Mouse (Mus musculus) bone marrow macrophage, adult 2 months (primary cell): ENCODE measurements around the gene Ap5z1. TPM values are rescaled to one million over a fixed set of nuclear protein-coding genes. Genes with fewer than 3 reads are reported as not detected.

ENCODE experiments used
- H3K27ac ChIP-seq: 2 replicates; pipeline ENCODE4 v1.5.1; 2012; ENCODE audit warnings: low read depth, low read length; ENCODE audit not compliant: insufficient read depth
- H3K4me1 ChIP-seq: 2 replicates; pipeline ENCODE4 v1.6.1; 2012; ENCODE audit warnings: low read length; ENCODE audit not compliant: control insufficient read depth, insufficient read depth
- H3K4me3 ChIP-seq: 2 replicates; pipeline ENCODE4 v1.5.1; 2012; ENCODE audit warnings: mild to moderate bottlenecking, low read length, moderate library complexity; ENCODE audit not compliant: insufficient read depth
- CTCF ChIP-seq: IDR thresholded peaks from 2 replicates; pipeline ENCODE4 v1.5.1; 2012; ENCODE audit warnings: low read depth, mild to moderate bottlenecking, low read length, moderate library complexity
- POLR2A ChIP-seq: IDR thresholded peaks from 2 replicates; pipeline ENCODE4 v1.6.1; 2012; ENCODE audit warnings: mild to moderate bottlenecking, low read depth, low read length, borderline replicate concordance
- polyA plus RNA-seq: library from polyadenylated mRNA; stranded (reverse); fragments of >200 nt; gene quantifications from 2 replicates; pipeline ENCODE4 v1.2.4, GENCODE M21; 2012; ENCODE audit not compliant: missing spikeins, insufficient read depth, insufficient read length

The Ap5z1 gene
- polyA plus RNA-seq, 1 experiment: 29.1 TPM

- Histone ChIP-seq H3K4me3 (no peak overlapping the region), H3K4me1 (peaks cover 48% of the 10 kb centered on the region), H3K27ac (no peak overlapping the region)
- TF ChIP-seq CTCF (no peak), POLR2A (no peak)
Measured at GRCm38 (mm10) chr5:142445709-142446108, 18.0 kb upstream of the Ap5z1 start.

GRCm38 (mm10) chr5:142448076-142448475 lies 15.7 kb upstream of the Ap5z1 start:
- H3K4me3 ChIP-seq: no peak overlapping the region
- peaks cover 40% of the 10 kb centered on the region for H3K4me1 ChIP-seq
- TF ChIP-seq CTCF (peak; percentile 70), POLR2A (no peak)
- no peak overlapping the region for H3K27ac ChIP-seq

GRCm38 (mm10) chr5:142448623-142449022 lies 15.1 kb upstream of the Ap5z1 start:
- H3K27ac ChIP-seq: no peak overlapping the region
- peaks cover 36% of the 10 kb centered on the region for H3K4me1 ChIP-seq
- no peak overlapping the region for H3K4me3 ChIP-seq
- TF ChIP-seq POLR2A (no peak), CTCF (no peak)

GRCm38 (mm10) chr5:142450846-142451245 lies 12.9 kb upstream of the Ap5z1 start:
- H3K4me1 ChIP-seq: peaks cover 13% of the 10 kb centered on the region
- no peak overlapping the region for H3K27ac ChIP-seq
- TF ChIP-seq CTCF (no peak), POLR2A (no peak)
- H3K4me3 ChIP-seq: no peak overlapping the region

- no peak overlapping the region for H3K27ac ChIP-seq
- TF ChIP-seq POLR2A: no peak
- TF ChIP-seq CTCF: no peak
- peaks cover 10% of the 10 kb centered on the region for H3K4me1 ChIP-seq
- H3K4me3 ChIP-seq: no peak overlapping the region
Measured at GRCm38 (mm10) chr5:142451759-142452158, 12.0 kb upstream of the Ap5z1 start.

GRCm38 (mm10) chr5:142453742-142454141 lies 10.0 kb upstream of the Ap5z1 start:
- Histone ChIP-seq H3K27ac (no peak overlapping the region), H3K4me3 (no peak overlapping the region), H3K4me1 (peaks cover 25% of the 10 kb centered on the region)
- no peak for TF ChIP-seq CTCF

GRCm38 (mm10) chr5:142456318-142456717 lies 7.4 kb upstream of the Ap5z1 start:
- TF ChIP-seq CTCF (no peak), POLR2A (no peak)
- Histone ChIP-seq H3K4me3 (no peak overlapping the region), H3K27ac (no peak overlapping the region), H3K4me1 (peaks cover 38% of the 10 kb centered on the region)

GRCm38 (mm10) chr5:142457345-142457744 lies 6.4 kb upstream of the Ap5z1 start:
- H3K4me3 ChIP-seq: no peak overlapping the region
- TF ChIP-seq CTCF (no peak), POLR2A (no peak)
- peaks cover 37% of the 10 kb centered on the region for H3K4me1 ChIP-seq
- peak overlapping the region; percentile 52 for H3K27ac ChIP-seq

- Histone ChIP-seq H3K4me1 (peaks cover 47% of the 10 kb centered on the region), H3K27ac (peak overlapping the region; percentile 93), H3K4me3 (no peak overlapping the region)
- TF ChIP-seq POLR2A (no peak), CTCF (no peak)
Measured at GRCm38 (mm10) chr5:142458791-142459557, 4.8 kb upstream of the Ap5z1 start.

- peak overlapping the region; percentile 93 for H3K27ac ChIP-seq
- no peak for TF ChIP-seq CTCF
- TF ChIP-seq POLR2A: no peak
- H3K4me3 ChIP-seq: no peak overlapping the region
- peaks cover 47% of the 10 kb centered on the region for H3K4me1 ChIP-seq
Measured at GRCm38 (mm10) chr5:142459834-142460233, 3.9 kb upstream of the Ap5z1 start.
